Mouse (Mus musculus) bone marrow, adult 2 months (tissue): ENCODE data around the gene 1700020D05Rik.

Experiments used
- CTCF ChIP-seq: fragments of 200-500 bp; IDR thresholded peaks from 2 replicates; pipeline ENCODE4 v1.5.1; 2011; ENCODE audit warnings: low read length, control low read depth; ENCODE audit not compliant: control insufficient read depth, insufficient read depth
- POLR2A ChIP-seq: fragments of 200-500 bp; IDR thresholded peaks from 2 replicates; pipeline ENCODE4 v1.6.1; 2011; ENCODE audit warnings: low read depth, mild to moderate bottlenecking, control low read depth, low read length, borderline replicate concordance; ENCODE audit not compliant: control insufficient read depth

DNA sequence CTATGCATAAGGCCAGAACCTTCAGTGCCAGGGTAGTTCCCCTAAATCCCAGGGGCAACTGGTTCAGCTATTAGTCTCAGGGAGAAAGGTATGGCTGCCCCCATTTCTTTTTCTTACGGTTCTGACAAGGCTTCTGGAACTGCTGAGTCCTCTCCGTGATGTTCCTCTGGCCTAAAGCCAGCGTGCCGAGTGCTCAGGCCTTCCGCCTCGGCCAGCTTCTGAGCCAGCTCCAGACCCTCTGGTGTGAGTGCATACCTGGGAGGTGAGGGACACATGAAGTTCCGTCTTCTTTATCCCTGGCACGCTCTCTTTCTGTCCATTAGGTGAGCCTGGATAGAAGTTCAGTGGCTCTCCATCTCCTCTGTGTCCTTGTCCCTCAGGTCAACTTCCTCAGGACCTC is 18.2 kb downstream of the 1700020D05Rik start:
- TF ChIP-seq CTCF: no peak
- TF ChIP-seq POLR2A: no peak
